Mouse (Mus musculus) right cerebral cortex, adult 2 months (tissue): ENCODE measurements at regions not wholly inside any gene's neighbourhood (a gene's known extent, or its start where the extent isn't known, plus 50 kb on each side); places are given as distances from the start of the nearest gene placed in this dataset.
"Not testable (repeated sequence)": the region's sequence is repeated elsewhere in the genome, so short reads cannot be mapped to it uniquely, and the experiment has no call there.

ENCODE experiments used
- DNase-seq, 2 experiments: peaks; one replicate each; pipeline ENCODE4 v3.0.0; 2021 to 2022; ENCODE audit warnings: low spot score in 2 of 2

- DNase-seq: no peak
Observed at GRCm38 (mm10) chr3:22815842-22816241, 739.4 kb downstream of the Tbl1xr1 start.

- DNase-seq: no peak
Observed at GRCm38 (mm10) chr3:22826485-22826884, 750.0 kb downstream of the Tbl1xr1 start.

GRCm38 (mm10) chr3:22838986-22839385, 762.5 kb downstream of the Tbl1xr1 start:
- no peak for DNase-seq

GRCm38 (mm10) chr3:22850474-22850873, 774.0 kb downstream of the Tbl1xr1 start:
- DNase-seq: no peak

GRCm38 (mm10) chr3:22863595-22863994, 787.1 kb downstream of the Tbl1xr1 start:
- DNase-seq: no peak

- no peak for DNase-seq
Observed at GRCm38 (mm10) chr3:22877883-22878282, 801.4 kb downstream of the Tbl1xr1 start.

- DNase-seq: no peak
Observed at GRCm38 (mm10) chr3:22892735-22893134, 816.3 kb downstream of the Tbl1xr1 start.

- DNase-seq: no peak
Observed at GRCm38 (mm10) chr3:22897651-22898050, 821.2 kb downstream of the Tbl1xr1 start.

- no peak for DNase-seq
Observed at GRCm38 (mm10) chr3:22900966-22901365, 824.5 kb downstream of the Tbl1xr1 start.

- no peak for DNase-seq
Observed at GRCm38 (mm10) chr3:22928970-22929369, 852.5 kb downstream of the Tbl1xr1 start.

GRCm38 (mm10) chr3:22929762-22930519, 853.5 kb downstream of the Tbl1xr1 start:
- DNase-seq: no peak

GRCm38 (mm10) chr3:22945646-22946045, 869.2 kb downstream of the Tbl1xr1 start:
- DNase-seq: not testable (repeated sequence)

- no peak for DNase-seq
Observed at GRCm38 (mm10) chr3:22947181-22947580, 870.7 kb downstream of the Tbl1xr1 start.

- DNase-seq: no peak
Observed at GRCm38 (mm10) chr3:22948168-22948768, 871.8 kb downstream of the Tbl1xr1 start.

GRCm38 (mm10) chr3:22957422-22957821, 881.0 kb downstream of the Tbl1xr1 start:
- peak in 1 of 2 experiments; percentile 6 for DNase-seq

- DNase-seq: no peak
Observed at GRCm38 (mm10) chr3:22972681-22973080, 896.2 kb downstream of the Tbl1xr1 start.

- no peak for DNase-seq
Observed at GRCm38 (mm10) chr3:22976801-22977200, 900.3 kb downstream of the Tbl1xr1 start.

GRCm38 (mm10) chr3:22979896-22980890, 903.7 kb downstream of the Tbl1xr1 start:
- DNase-seq: no peak

GRCm38 (mm10) chr3:22982430-22982829, 906.0 kb downstream of the Tbl1xr1 start:
- DNase-seq: no peak

- no peak for DNase-seq
Observed at GRCm38 (mm10) chr3:22990136-22990820, 913.8 kb downstream of the Tbl1xr1 start.

- DNase-seq: no peak
Observed at GRCm38 (mm10) chr3:22995228-22995627, 918.8 kb downstream of the Tbl1xr1 start.
